Mouse (Mus musculus) mouse trophoblast stem cell (cell line): ENCODE measurements at regions not wholly inside any gene's neighbourhood (a gene's known extent, or its start where the extent isn't known, plus 50 kb on each side); places are given as distances from the start of the nearest gene placed in this dataset.

Experiments used
- in situ Hi-C, 2 experiments: fragments of 300-500 bp; cut with MseI, MboI; formaldehyde crosslinking; loops; 2 replicates in 1 of 2; 3 replicates in 1 of 2; pipeline ENCODE4 v1.15.1; 2025

- in situ Hi-C loops = loop anchor here in 1 of 2 experiments (25.0 kb wide), 1 partner anchor 663 kb away; the partner anchor contains the start of genes 1110004F10Rik and Sox6
These were observed 630.5 kb downstream of the Insc start for GRCm38 (mm10) chr7:115373781-115374533.

- in situ Hi-C loops = no loop called here
These were observed 632.6 kb downstream of the Insc start for GRCm38 (mm10) chr7:115376067-115376466.

- in situ Hi-C loops = no loop called here
These were observed 635.3 kb downstream of the Insc start for GRCm38 (mm10) chr7:115378836-115379235.

GRCm38 (mm10) chr7:115379600-115379999 is 636.1 kb downstream of the Insc start:
- in situ Hi-C loops = no loop called here

- in situ Hi-C loops = no loop called here
These were observed 637.6 kb downstream of the Insc start for GRCm38 (mm10) chr7:115380989-115381610.

- in situ Hi-C loops = no loop called here
These were observed 639.4 kb downstream of the Insc start for GRCm38 (mm10) chr7:115382876-115383275.

GRCm38 (mm10) chr7:115388874-115389273 is 645.4 kb downstream of the Insc start:
- in situ Hi-C loops = no loop called here

- in situ Hi-C loops = no loop called here
These were observed 646.1 kb downstream of the Sox6 start for GRCm38 (mm10) chr7:115392520-115392919.

GRCm38 (mm10) chr7:115398202-115398601 is 640.4 kb downstream of the Sox6 start:
- in situ Hi-C loops = no loop called here

GRCm38 (mm10) chr7:115399461-115399860 is 639.1 kb downstream of the Sox6 start:
- in situ Hi-C loops = no loop called here

- in situ Hi-C loops = no loop called here
These were observed 630.7 kb downstream of the Sox6 start for GRCm38 (mm10) chr7:115407889-115408288.

- in situ Hi-C loops = no loop called here
These were observed 629.7 kb downstream of the Sox6 start for GRCm38 (mm10) chr7:115408915-115409314.

GRCm38 (mm10) chr7:115410501-115411230 is 627.9 kb downstream of the Sox6 start:
- in situ Hi-C loops = no loop called here

GRCm38 (mm10) chr7:115411456-115411855 is 627.1 kb downstream of the Sox6 start:
- in situ Hi-C loops = no loop called here

GRCm38 (mm10) chr7:115415147-115415561 is 623.4 kb downstream of the Sox6 start:
- in situ Hi-C loops = no loop called here
